Mouse (Mus musculus) cerebral cortex, adult 2 months (tissue): ENCODE results near the gene Wrap53.

Source experiments
- WGBS: fragments of 180-500 bp; shearing (Covaris S2); methylation state at CpG from one replicate; pipeline ENCODE4 v1.1.7; 2018; 5-methylcytosine and 5-hydroxymethylcytosine counted together

Wrap53 gene

GRCm38 (mm10) chr11:69601768-69602167 lies 21.7 kb upstream of the Wrap53 start:
- WGBS, result 61% methylated on average over 3 of the region's 3 CpGs

- 25% methylated on average over 6 of the region's 6 CpGs for WGBS
Observed at GRCm38 (mm10) chr11:69600098-69600497, 20.0 kb upstream of the Wrap53 start.

GRCm38 (mm10) chr11:69599436-69599835 lies 19.4 kb upstream of the Wrap53 start:
- 50% methylated on average over 9 of the region's 9 CpGs for WGBS

GRCm38 (mm10) chr11:69594853-69595252 lies 14.8 kb upstream of the Wrap53 start:
- WGBS, result 95% methylated on average over 6 of the region's 6 CpGs

GRCm38 (mm10) chr11:69592799-69593198 lies 12.7 kb upstream of the Wrap53 start:
- WGBS, result 73% methylated on average over 4 of the region's 4 CpGs

GRCm38 (mm10) chr11:69591899-69592637 lies 12.0 kb upstream of the Wrap53 start:
- 40% methylated on average over 7 of the region's 7 CpGs for WGBS

- WGBS, result 82% methylated on average over 3 of the region's 3 CpGs
Observed at GRCm38 (mm10) chr11:69591424-69591823, 11.4 kb upstream of the Wrap53 start.

- 90% methylated on average over 8 of the region's 8 CpGs for WGBS
Observed at GRCm38 (mm10) chr11:69590622-69591021, 10.6 kb upstream of the Wrap53 start.

- WGBS, result 93% methylated on average over 22 of the region's 22 CpGs
Observed at GRCm38 (mm10) chr11:69589207-69589834, 9.3 kb upstream of the Wrap53 start.

GRCm38 (mm10) chr11:69585718-69586325 lies 5.8 kb upstream of the Wrap53 start:
- WGBS, result 81% methylated on average over 7 of the region's 7 CpGs

GRCm38 (mm10) chr11:69584937-69585336 lies 4.9 kb upstream of the Wrap53 start:
- 90% methylated on average over 13 of the region's 13 CpGs for WGBS

- WGBS, result 81% methylated on average over 7 of the region's 7 CpGs
Observed at GRCm38 (mm10) chr11:69584008-69584407, 4.0 kb upstream of the Wrap53 start.

- 67% methylated on average over 9 of the region's 9 CpGs for WGBS
Observed at GRCm38 (mm10) chr11:69582230-69582805, 2.3 kb upstream of the Wrap53 start.

GRCm38 (mm10) chr11:69581814-69582213 lies 1.8 kb upstream of the Wrap53 start:
- WGBS, result 1% methylated on average over 8 of the region's 8 CpGs

- under 1% methylated on average over 36 of the region's 36 CpGs for WGBS
Observed at GRCm38 (mm10) chr11:69581147-69581688, 1.2 kb upstream of the Wrap53 start.

GRCm38 (mm10) chr11:69580572-69581146 lies 604 bp upstream of the Wrap53 start:
- WGBS, result under 1% methylated on average over 25 of the region's 25 CpGs

GRCm38 (mm10) chr11:69579128-69580017 lies 682 bp downstream of the Wrap53 start:
- under 1% methylated on average over 39 of the region's 39 CpGs for WGBS

GRCm38 (mm10) chr11:69578301-69578700 lies 1.8 kb downstream of the Wrap53 start:
- 13% methylated on average over 15 of the region's 15 CpGs for WGBS

- WGBS, result 74% methylated on average over 5 of the region's 5 CpGs
Observed at GRCm38 (mm10) chr11:69576307-69576706, 3.7 kb downstream of the Wrap53 start.

- 50% methylated on average over 3 of the region's 3 CpGs for WGBS
Observed at GRCm38 (mm10) chr11:69575220-69575619, 4.8 kb downstream of the Wrap53 start.

- WGBS, result 62% methylated on average over 8 of the region's 8 CpGs
Observed at GRCm38 (mm10) chr11:69565131-69565530, 14.9 kb downstream of the Wrap53 start.
